ENCODE assay signal across 19 mouse cellular contexts in genomic region chr8:124328259-124328658, GRCm38 (mm10).
"Had no signal": no experiment of that assay in that cellular context is flagged by ENCODE, and none has a peak within 500 bp of the region (broad histone marks: within the 10 kb centered on the region; RNA-seq: fewer than 3 reads in every experiment).

No protein-coding gene starts in this region.

- H3K27me3 ChIP-seq: liver, embryonic 12.5 days; midbrain, embryonic 12.5 days; neural tube, embryonic 13.5 days; neural tube, embryonic 15.5 days had no signal

- H3K27ac ChIP-seq: liver, embryonic 12.5 days; liver, embryonic 14.5 days; neural tube, embryonic 13.5 days; neural tube, embryonic 15.5 days had no signal

- ATAC-seq: liver, embryonic 12.5 days; midbrain, embryonic 16.5 days had no signal

- DNase-seq: lung, embryonic 14.5 days; lung, postnatal 10 days; lung, postnatal 4 days; retina, postnatal 1 day; right cerebral cortex, adult 18-20 months; right cerebral cortex, postnatal 25 days; right cerebral cortex, postnatal 4 days; spleen, adult 18-20 months; thymus, adult 2 months; thymus, postnatal 25 days; thymus, postnatal 4 days had no signal

- H3K9ac ChIP-seq: liver, embryonic 12.5 days; liver, embryonic 14.5 days; lung, embryonic 14.5 days; midbrain, embryonic 12.5 days; neural tube, embryonic 13.5 days; neural tube, embryonic 15.5 days had no signal

- H3K4me3 ChIP-seq: liver, embryonic 12.5 days; midbrain, embryonic 10.5 days; midbrain, embryonic 12.5 days; myocyte; neural tube, embryonic 13.5 days; neural tube, embryonic 15.5 days had no signal

- H3K4me2 ChIP-seq: liver, embryonic 12.5 days; lung, embryonic 14.5 days; midbrain, embryonic 12.5 days; neural tube, embryonic 13.5 days; neural tube, embryonic 15.5 days had no signal

- H3K9me3 ChIP-seq: liver, embryonic 12.5 days; midbrain, embryonic 10.5 days; midbrain, embryonic 12.5 days; neural tube, embryonic 13.5 days; neural tube, embryonic 15.5 days had no signal

- H3K4me1 ChIP-seq: liver, embryonic 12.5 days had no signal
